Mouse (Mus musculus) ES-E14 (cell line): ENCODE results near the gene Adamts7. TPM values are rescaled to one million over a fixed set of nuclear protein-coding genes. Genes with fewer than 3 reads are reported as not detected.
A peak's percentile ranks its signal among the peaks of the same experiment; 100 is the strongest.

Experiments
- DNase-seq: peaks from one replicate; pipeline ENCODE4 v3.0.0-alpha.2; 2013; ENCODE audit warnings: low read depth, low spot score
- H3K27ac ChIP-seq: 2 replicates; pipeline ENCODE4 v1.5.1; 2012; ENCODE audit warnings: low read depth, mild to moderate bottlenecking, low read length, moderate library complexity, mixed read lengths; ENCODE audit not compliant: poor library complexity, insufficient read depth, severe bottlenecking
- H3K36me3 ChIP-seq: 2 replicates; pipeline ENCODE4 v1.6.1; 2012; ENCODE audit warnings: mild to moderate bottlenecking, low read length, moderate library complexity, mixed read lengths; ENCODE audit not compliant: control insufficient read depth, poor library complexity, insufficient read depth, severe bottlenecking
- H3K4me1 ChIP-seq, 2 experiments: fragments of 150-350 bp in 1 of 2; sonication (generic) in 1 of 2; 2 replicates each; pipeline ENCODE4 v1.6.1; 2012; ENCODE audit warnings: low read length in 2 of 2, mild to moderate bottlenecking in 1 of 2, mixed read lengths in 1 of 2; ENCODE audit not compliant: control insufficient read depth in 2 of 2, insufficient read depth in 2 of 2, poor library complexity in 1 of 2
- H3K4me3 ChIP-seq, 2 experiments: fragments of 150-350 bp in 1 of 2; sonication (generic) in 1 of 2; 2 replicates each; pipeline ENCODE4 v1.5.1; 2012; ENCODE audit warnings: low read length in 2 of 2, low read depth in 1 of 2, mild to moderate bottlenecking in 1 of 2, mixed read lengths in 1 of 2; ENCODE audit not compliant: insufficient read depth in 1 of 2, poor library complexity in 1 of 2, severe bottlenecking in 1 of 2
- H3K9ac ChIP-seq: 2 replicates; pipeline ENCODE4 v1.6.1; 2012; ENCODE audit warnings: low read depth, mild to moderate bottlenecking, low read length, mixed read lengths; ENCODE audit not compliant: poor library complexity, insufficient read depth, severe bottlenecking
- H3K9me3 ChIP-seq: fragments of 150-350 bp; sonication (generic); 2 replicates; pipeline ENCODE4 v1.6.1; 2012; ENCODE audit warnings: low read depth, mild to moderate bottlenecking, low read length; ENCODE audit not compliant: control insufficient read depth, insufficient read depth
- CHD2 ChIP-seq: IDR thresholded peaks from 2 replicates; pipeline ENCODE4 v1.6.1; 2014; ENCODE audit warnings: mild to moderate bottlenecking, low read depth, low read length, inconsistent platforms
- HCFC1 ChIP-seq: IDR thresholded peaks from 2 replicates; pipeline ENCODE4 v1.6.1; 2012; ENCODE audit warnings: low read length, inconsistent platforms, borderline replicate concordance; ENCODE audit not compliant: insufficient read depth
- MAFK ChIP-seq: IDR thresholded peaks from 2 replicates; pipeline ENCODE4 v1.6.1; 2014; ENCODE audit warnings: mild to moderate bottlenecking, low read depth, low read length, inconsistent platforms; ENCODE audit not compliant: insufficient read depth
- ZC3H11A ChIP-seq: IDR thresholded peaks from 2 replicates; pipeline ENCODE4 v1.6.1; 2012; ENCODE audit warnings: low read depth, mild to moderate bottlenecking, inconsistent platforms, low read length, borderline replicate concordance
- ZNF384 ChIP-seq: IDR thresholded peaks from 2 replicates; pipeline ENCODE4 v1.6.1; 2012; ENCODE audit warnings: low read depth, low read length, inconsistent platforms
- in situ Hi-C, 2 experiments: fragments of 600-800 bp; cut with MboI; formaldehyde crosslinking; loops; one replicate each; pipeline ENCODE4 v1.15.1; 2025; ENCODE audit warnings: low sequenced_read_pairs in 2 of 2, inconsistent platforms in 1 of 2; ENCODE audit not compliant: unreplicated experiment in 2 of 2
- total RNA-seq: library from RNA; depleted of rRNA; stranded (reverse); fragments of 300-350 nt; gene quantifications from 2 replicates; pipeline ENCODE4 v1.2.3, GENCODE M21; 2012

The Adamts7 gene
- total RNA-seq, 1 experiment, result 9.5 TPM

DNA sequence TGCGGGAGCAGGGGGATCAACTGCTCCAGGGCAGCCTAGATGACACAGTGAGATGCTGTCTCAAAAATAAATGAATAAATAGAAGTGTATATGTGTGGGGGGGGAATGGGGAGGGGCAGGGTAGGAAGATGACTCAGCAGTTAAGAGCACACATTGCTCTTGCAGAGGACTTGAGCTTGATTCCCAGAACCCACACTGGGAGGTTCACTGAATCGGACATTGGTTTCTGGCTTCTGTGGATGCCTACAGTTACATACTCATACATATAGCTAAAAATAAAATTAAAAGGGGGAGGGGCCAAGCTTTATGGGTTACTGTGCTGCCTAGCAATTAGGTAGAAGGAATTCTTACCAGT is 63.9 kb downstream of the Adamts7 start:
- Histone ChIP-seq H3K36me3 (peaks cover 7% of the 10 kb centered on the region; the same call in 1 of the 2 replicates), H3K4me1 (no peaks in the 10 kb centered on the region), H3K9ac (no peak overlapping the region), H3K9me3 (no peaks in the 10 kb centered on the region), H3K27ac (no peak overlapping the region), H3K4me3 (no peak overlapping the region)
- in situ Hi-C loops, result no loop called here
- TF ChIP-seq MAFK (peak; percentile 64; the same call in 1 of the 2 replicates), HCFC1 (no peak)
- DNase-seq, result no peak

DNA sequence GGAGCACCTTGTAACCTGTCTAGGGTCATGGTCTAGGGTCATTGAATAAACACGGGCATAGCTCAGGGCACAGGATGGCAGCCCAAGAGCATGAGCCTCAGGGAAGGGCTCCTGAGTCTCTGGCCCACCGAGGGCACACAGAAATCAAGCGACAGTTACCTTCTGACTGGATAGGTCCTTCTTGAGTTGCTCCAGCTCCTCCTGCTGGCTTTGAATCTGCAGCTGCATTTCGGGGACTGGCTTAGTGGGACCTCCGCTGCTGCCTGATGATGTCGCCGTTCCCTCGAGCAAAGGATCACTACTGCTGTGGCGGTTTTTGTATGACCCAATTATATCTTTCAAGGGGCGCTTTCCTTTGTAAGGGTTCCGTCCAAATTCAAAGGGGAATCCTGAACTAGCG is 64.3 kb downstream of the Adamts7 start:
- peaks cover 4% of the 10 kb centered on the region; the same call in 1 of the 2 replicates for H3K36me3 ChIP-seq
- in situ Hi-C loops, result no loop called here
- no peaks in the 10 kb centered on the region for H3K4me1 ChIP-seq
- H3K9ac ChIP-seq, result no peak overlapping the region
- DNase-seq, result no peak
- no peaks in the 10 kb centered on the region for H3K9me3 ChIP-seq
- no peak overlapping the region for H3K4me3 ChIP-seq
- no peak overlapping the region for H3K27ac ChIP-seq
- TF ChIP-seq CHD2 (no peak), ZC3H11A (no peak), HCFC1 (no peak), MAFK (no peak), ZNF384 (no peak)

DNA sequence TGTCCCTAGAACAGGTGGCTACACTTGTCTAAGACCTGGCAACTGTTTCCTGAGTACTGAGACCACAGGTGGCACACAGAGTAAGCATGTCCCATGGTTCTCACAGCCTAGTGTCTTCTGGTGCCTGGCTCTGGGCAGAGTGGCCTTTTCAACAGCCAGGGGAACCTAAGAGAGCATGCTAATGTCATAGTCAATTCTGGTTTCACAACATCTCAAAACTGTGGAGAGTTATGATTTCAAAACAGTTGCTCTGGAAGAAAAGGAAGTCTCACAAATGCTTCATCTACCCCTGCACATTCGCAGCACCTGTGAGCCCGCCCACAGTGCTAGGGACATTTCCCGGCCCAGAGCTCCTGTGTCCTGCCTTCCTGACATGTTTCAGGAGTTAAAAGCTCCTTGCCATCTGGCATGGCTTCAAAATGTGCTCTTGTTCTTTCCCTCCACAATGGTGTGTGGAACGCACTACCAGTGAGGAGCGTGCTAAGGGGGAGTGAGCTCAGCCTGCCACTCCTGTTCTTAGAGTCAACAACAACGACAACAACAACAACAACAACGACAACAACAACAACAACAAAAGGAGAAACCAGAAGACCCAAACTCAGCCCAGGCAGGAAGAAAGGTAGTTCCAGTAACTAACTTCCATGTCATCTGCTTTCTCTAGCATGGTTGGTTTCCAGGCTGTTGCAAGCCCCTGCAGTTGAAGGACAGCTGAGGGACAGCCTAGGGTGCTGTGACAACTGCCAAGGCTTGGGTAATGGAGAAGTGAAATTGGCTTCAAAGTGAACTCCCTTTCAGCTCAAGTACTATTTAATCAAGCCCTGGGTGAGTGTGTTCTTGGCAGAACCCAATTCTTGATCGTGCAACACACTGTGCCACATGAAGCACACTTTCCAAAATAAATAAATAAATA is 70.2 kb downstream of the Adamts7 start:
- no peak overlapping the region for H3K9ac ChIP-seq
- no peak overlapping the region for H3K27ac ChIP-seq
- H3K36me3 ChIP-seq, result no peaks in the 10 kb centered on the region
- no peak overlapping the region for H3K4me3 ChIP-seq
- no peak for TF ChIP-seq ZNF384
- TF ChIP-seq HCFC1, result no peak
- no peak for TF ChIP-seq CHD2
- TF ChIP-seq ZC3H11A, result no peak
- in situ Hi-C loops, result no loop called here
- peaks cover 0 to 7% of the 10 kb centered on the region in 2 experiments; a peak in 1 of 4 replicates for H3K4me1 ChIP-seq
- no peaks in the 10 kb centered on the region for H3K9me3 ChIP-seq
- no peak for DNase-seq

DNA sequence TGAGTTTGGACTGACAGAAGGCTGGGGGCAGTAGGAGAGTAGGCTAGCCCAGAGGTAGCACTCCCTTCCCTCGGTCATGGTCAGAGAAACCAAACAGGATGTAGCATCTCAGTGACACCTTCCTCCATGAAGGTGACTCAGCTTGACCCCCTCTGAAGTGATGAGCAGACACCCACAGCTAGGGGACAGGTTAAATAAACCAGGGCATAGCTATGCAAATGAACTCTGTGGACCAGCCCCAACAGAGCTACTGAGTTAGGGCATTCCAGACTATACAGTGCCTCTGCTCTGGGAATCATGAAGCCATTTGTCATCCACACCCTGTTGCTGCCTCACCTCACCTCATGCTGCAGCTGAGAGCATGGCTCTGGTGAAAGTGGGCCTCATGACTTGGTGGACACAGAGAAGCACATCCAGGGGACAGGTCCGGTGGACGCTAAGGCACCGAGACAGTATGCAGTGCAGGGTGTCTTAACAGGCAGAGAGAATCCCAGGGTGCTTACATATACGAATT is 71.1 kb downstream of the Adamts7 start:
- Histone ChIP-seq H3K27ac (no peak overlapping the region), H3K4me1 (peaks cover 0 to 7% of the 10 kb centered on the region in 2 experiments; a peak in 1 of 4 replicates), H3K9ac (no peak overlapping the region), H3K36me3 (no peaks in the 10 kb centered on the region), H3K9me3 (no peaks in the 10 kb centered on the region), H3K4me3 (no peak overlapping the region)
- no peak for DNase-seq
- no peak for TF ChIP-seq MAFK
- no peak for TF ChIP-seq ZC3H11A
- no peak for TF ChIP-seq CHD2
- in situ Hi-C loops, result no loop called here
